Mouse (Mus musculus) neural tube, embryonic 11.5 days (tissue): ENCODE data around the gene Mrpl33. TPM values are rescaled to one million over a fixed set of nuclear protein-coding genes. Genes with fewer than 3 reads are reported as not detected.

Source experiments
- ATAC-seq: fragments of 200-750 bp; cut with Nextera tagmentation; 2 replicates; pipeline ENCODE4 v1.8.0; 2017; ENCODE audit warnings: moderate number of reproducible peaks, mild to moderate bottlenecking, moderate TSS enrichment, moderate library complexity; ENCODE audit not compliant: insufficient read depth, low FRiP score, low TSS enrichment
- DNase-seq: peaks from one replicate; pipeline ENCODE4 v3.0.0-alpha.2; 2015; ENCODE audit warnings: low spot score
- H3K27ac ChIP-seq: fragments of 300-500 bp; sonication (generic); 2 replicates; pipeline ENCODE4 v1.5.1; 2014; ENCODE audit warnings: low read depth, mild to moderate bottlenecking, low read length
- H3K27me3 ChIP-seq: fragments of 300-500 bp; sonication (generic); 2 replicates; pipeline ENCODE4 v1.6.1; 2014; ENCODE audit warnings: mild to moderate bottlenecking, low read length, mixed read lengths; ENCODE audit not compliant: control insufficient read depth, insufficient read depth
- H3K36me3 ChIP-seq: fragments of 300-500 bp; sonication (generic); 2 replicates; pipeline ENCODE4 v1.6.1; 2014; ENCODE audit warnings: mild to moderate bottlenecking, low read length, moderate library complexity, mixed read lengths; ENCODE audit not compliant: control insufficient read depth, insufficient read depth
- H3K4me1 ChIP-seq: fragments of 300-500 bp; sonication (generic); 2 replicates; pipeline ENCODE4 v1.6.1; 2014; ENCODE audit warnings: low read length, mixed read lengths; ENCODE audit not compliant: control insufficient read depth, insufficient read depth
- H3K4me2 ChIP-seq: fragments of 300-500 bp; sonication (generic); 2 replicates; pipeline ENCODE4 v1.6.1; 2014; ENCODE audit warnings: low read depth, mild to moderate bottlenecking, moderate library complexity
- H3K4me3 ChIP-seq: fragments of 300-500 bp; sonication (generic); 2 replicates; pipeline ENCODE4 v1.5.1; 2014; ENCODE audit warnings: low read depth, low read length
- H3K9ac ChIP-seq: fragments of 300-500 bp; sonication (generic); 2 replicates; pipeline ENCODE4 v1.6.1; 2014; ENCODE audit warnings: mild to moderate bottlenecking, low read length
- H3K9me3 ChIP-seq: fragments of 300-500 bp; sonication (generic); 2 replicates; pipeline ENCODE4 v1.6.1; 2016; ENCODE audit warnings: low read length; ENCODE audit not compliant: control insufficient read depth
- WGBS: fragments of 180-500 bp; shearing (Covaris S2); extraction: QIAGEN DNeasy Blood & Tissue Kit; methylation state at CpG from one replicate; pipeline ENCODE4 v1.1.7; 2014; 5-methylcytosine and 5-hydroxymethylcytosine counted together
- polyA plus RNA-seq: library from polyadenylated mRNA; unstranded; fragments of >200 nt; fragmentation: Nextera tagmentation; extraction: Ambion mirVana; gene quantifications from 2 replicates; pipeline ENCODE4 v1.2.1, GENCODE M21; 2014

Gene Mrpl33
- polyA plus RNA-seq, 1 experiment from 2014 or later, result 214 TPM

- no peaks in the 10 kb centered on the region for H3K9me3 ChIP-seq
- ATAC-seq, result no peak
Measured at GRCm38 (mm10) chr5:31687972-31688371, 91.2 kb downstream of the Mrpl33 start.

GRCm38 (mm10) chr5:31693191-31693590 is 96.5 kb downstream of the Mrpl33 start:
- Histone ChIP-seq H3K36me3 (no peaks in the 10 kb centered on the region), H3K4me3 (no peak overlapping the region), H3K27ac (no peak overlapping the region), H3K4me2 (no peak overlapping the region), H3K9ac (no peak overlapping the region), H3K9me3 (no peaks in the 10 kb centered on the region), H3K27me3 (no peaks in the 10 kb centered on the region), H3K4me1 (no peaks in the 10 kb centered on the region)
- no peak for ATAC-seq
- no peak for DNase-seq

More at GRCm38 (mm10) chr5:31687972-31688371, 91.2 kb downstream of the Mrpl33 start:
- Histone ChIP-seq H3K9ac (no peak overlapping the region), H3K27me3 (no peaks in the 10 kb centered on the region), H3K4me2 (no peak overlapping the region), H3K4me3 (no peak overlapping the region), H3K27ac (no peak overlapping the region), H3K36me3 (no peaks in the 10 kb centered on the region), H3K4me1 (no peaks in the 10 kb centered on the region)
- WGBS, result 95% methylated on average over 3 of the region's 3 CpGs
- DNase-seq, result no peak

- H3K4me2 ChIP-seq, result peak within 1 kb of the TSS; percentile 71
- H3K27me3 ChIP-seq, result no peaks in the 10 kb centered on the region
- ATAC-seq (no peak), DNase-seq (no peak)
- no peaks in the 10 kb centered on the region for H3K9me3 ChIP-seq
- H3K27ac ChIP-seq, result peak within 1 kb of the TSS; percentile 75
- H3K4me3 ChIP-seq, result peak within 1 kb of the TSS; percentile 75
- H3K36me3 ChIP-seq, result no peaks in the 10 kb centered on the region
- 8% methylated on average over 18 of the region's 18 CpGs for WGBS
- no peaks in the 10 kb centered on the region for H3K4me1 ChIP-seq
- H3K9ac ChIP-seq, result peak within 1 kb of the TSS; percentile 77
Measured at GRCm38 (mm10) chr5:31696971-31697643, 100.4 kb downstream of the Mrpl33 start, which contains the start of gene Rbks. Gene Rbks, minus strand, starts transcription at chr5:31697627.

- DNase-seq (peak; percentile 94), ATAC-seq (peak; percentile 94)
- Histone ChIP-seq H3K27ac (peak within 1 kb of the TSS; percentile 75), H3K4me3 (peak within 1 kb of the TSS; percentile 75), H3K9ac (peak within 1 kb of the TSS; percentile 77), H3K9me3 (no peaks in the 10 kb centered on the region), H3K4me2 (peak within 1 kb of the TSS; percentile 71), H3K27me3 (no peaks in the 10 kb centered on the region), H3K4me1 (no peaks in the 10 kb centered on the region), H3K36me3 (no peaks in the 10 kb centered on the region)
- under 1% methylated on average over 71 of the region's 71 CpGs for WGBS
Measured at GRCm38 (mm10) chr5:31697644-31698296, 101.0 kb downstream of the Mrpl33 start, which contains the start of gene Babam2. Gene Babam2, plus strand, starts transcription at chr5:31697684.

- Histone ChIP-seq H3K27me3 (no peaks in the 10 kb centered on the region), H3K4me2 (peak overlapping the region; percentile 71), H3K4me3 (peak overlapping the region; percentile 75), H3K9me3 (no peaks in the 10 kb centered on the region), H3K36me3 (no peaks in the 10 kb centered on the region), H3K4me1 (no peaks in the 10 kb centered on the region), H3K27ac (peak overlapping the region; percentile 75), H3K9ac (peak overlapping the region; percentile 77)
- peak; percentile 77 for DNase-seq
- peak; percentile 71 for ATAC-seq
- WGBS, result 5% methylated on average over 16 of the region's 16 CpGs
Measured at GRCm38 (mm10) chr5:31698297-31698726, 101.6 kb downstream of the Mrpl33 start.

GRCm38 (mm10) chr5:31698931-31699330 is 102.2 kb downstream of the Mrpl33 start:
- H3K36me3 ChIP-seq, result no peaks in the 10 kb centered on the region

GRCm38 (mm10) chr5:31699397-31699796 is 102.7 kb downstream of the Mrpl33 start:
- Histone ChIP-seq H3K36me3 (no peaks in the 10 kb centered on the region), H3K4me1 (no peaks in the 10 kb centered on the region), H3K4me3 (no peak overlapping the region), H3K9me3 (no peaks in the 10 kb centered on the region), H3K27me3 (no peaks in the 10 kb centered on the region), H3K9ac (no peak overlapping the region), H3K27ac (no peak overlapping the region), H3K4me2 (no peak overlapping the region)
- ATAC-seq (no peak), DNase-seq (no peak)

More at GRCm38 (mm10) chr5:31698931-31699330, 102.2 kb downstream of the Mrpl33 start:
- Histone ChIP-seq H3K27ac (no peak overlapping the region), H3K9me3 (no peaks in the 10 kb centered on the region), H3K4me3 (no peak overlapping the region), H3K4me1 (no peaks in the 10 kb centered on the region), H3K4me2 (no peak overlapping the region), H3K9ac (no peak overlapping the region), H3K27me3 (no peaks in the 10 kb centered on the region)
- ATAC-seq (no peak), DNase-seq (no peak)
- WGBS, result 59% methylated on average over 4 of the region's 4 CpGs

- no peak for ATAC-seq
- Histone ChIP-seq H3K4me2 (no peak overlapping the region), H3K27ac (no peak overlapping the region), H3K4me1 (no peaks in the 10 kb centered on the region), H3K27me3 (no peaks in the 10 kb centered on the region), H3K4me3 (no peak overlapping the region), H3K9ac (no peak overlapping the region), H3K36me3 (no peaks in the 10 kb centered on the region), H3K9me3 (no peaks in the 10 kb centered on the region)
- no peak for DNase-seq
- 98% methylated on average over 5 of the region's 5 CpGs for WGBS
Measured at GRCm38 (mm10) chr5:31704971-31705370, 108.2 kb downstream of the Mrpl33 start.

- WGBS, result 91% methylated on average over 4 of the region's 4 CpGs
Measured at GRCm38 (mm10) chr5:31706826-31707225, 110.1 kb downstream of the Mrpl33 start.

More at GRCm38 (mm10) chr5:31706826-31707225, 110.1 kb downstream of the Mrpl33 start:
- H3K9me3 ChIP-seq, result no peaks in the 10 kb centered on the region
- no peaks in the 10 kb centered on the region for H3K27me3 ChIP-seq
- DNase-seq (no peak), ATAC-seq (no peak)
- no peaks in the 10 kb centered on the region for H3K36me3 ChIP-seq
- H3K4me1 ChIP-seq, result no peaks in the 10 kb centered on the region
- no peak overlapping the region for H3K27ac ChIP-seq
- H3K4me2 ChIP-seq, result no peak overlapping the region
- no peak overlapping the region for H3K9ac ChIP-seq
- H3K4me3 ChIP-seq, result no peak overlapping the region
